Mouse (Mus musculus): ENCODE results near the gene Zfp811.
A peak's percentile ranks its signal among the peaks of the same experiment; 100 is the strongest.
"Not testable (repeated sequence)": the region's sequence is repeated elsewhere in the genome, so short reads cannot be mapped to it uniquely, and the experiment has no call there.

Zfp811 gene

GRCm38 (mm10) chr17:32809544-32810374, at the start of gene Zfp811:
Gene Zfp811, minus strand, starts transcription at chr17:32809931.
- peak; percentile 43 for DNase-seq

- not testable (repeated sequence) for DNase-seq
Observed at GRCm38 (mm10) chr17:32856713-32857112, 47.0 kb upstream of the Zfp811 start.

DNA sequence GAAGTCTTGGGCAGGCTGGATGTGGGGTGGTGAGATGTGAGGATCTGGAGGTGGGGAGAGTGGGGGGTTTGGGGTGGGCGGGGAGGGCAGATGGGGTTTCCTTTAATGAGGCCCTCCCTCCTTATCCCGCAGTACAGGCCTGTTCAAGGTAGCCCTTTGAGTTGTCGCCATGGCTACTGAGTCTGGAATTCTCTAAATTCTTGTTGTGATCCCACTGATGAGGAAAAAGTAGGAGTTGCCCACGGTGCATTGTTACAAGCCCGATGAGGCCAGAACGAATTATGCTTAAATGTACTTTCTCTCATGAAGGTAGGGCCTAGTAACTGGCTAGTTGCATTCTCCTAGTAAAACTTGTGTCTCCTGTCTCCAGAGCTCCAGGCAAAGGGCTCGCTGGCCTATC, 41.9 kb upstream of the Zfp811 start:
- no peak for DNase-seq

DNA sequence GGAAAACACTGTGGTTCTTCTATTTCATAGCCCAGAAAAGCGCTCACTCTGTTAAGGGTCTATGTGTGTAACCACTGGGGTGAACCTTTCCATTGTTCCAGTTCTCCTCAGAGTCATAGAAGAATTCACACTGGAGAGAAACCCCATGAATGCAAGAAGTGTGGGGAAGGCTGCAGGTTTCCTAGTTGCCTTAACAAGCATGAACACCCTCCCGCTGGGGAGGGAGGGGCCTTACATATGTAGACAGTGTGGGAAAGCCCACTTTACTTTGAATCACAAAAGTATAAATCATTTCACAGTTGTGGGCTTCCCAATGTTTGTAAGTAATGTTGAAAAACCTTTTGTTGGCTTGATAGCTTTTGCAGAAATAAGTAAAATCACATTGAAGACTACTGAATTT, 31.7 kb upstream of the Zfp811 start:
- DNase-seq: no peak

GRCm38 (mm10) chr17:32839083-32839802, 29.5 kb upstream of the Zfp811 start:
- DNase-seq: no peak

DNA sequence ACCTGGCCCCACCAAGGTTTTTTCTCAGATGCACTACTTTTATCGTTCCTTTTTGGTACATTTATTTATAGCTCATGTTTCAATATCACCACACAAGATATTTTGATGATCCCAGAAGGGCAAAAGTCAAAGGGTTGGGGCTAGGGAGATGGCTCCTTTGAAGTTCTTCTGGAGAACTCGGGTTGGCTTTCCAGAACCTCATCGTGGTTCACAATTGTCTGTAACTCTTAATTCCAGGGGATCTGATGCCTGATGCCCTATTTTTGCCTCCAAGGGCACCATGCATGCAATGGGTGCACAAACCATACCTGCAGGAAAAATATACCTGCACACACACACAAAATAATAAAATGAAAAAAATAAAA, 20.7 kb upstream of the Zfp811 start:
- DNase-seq: no peak

DNA sequence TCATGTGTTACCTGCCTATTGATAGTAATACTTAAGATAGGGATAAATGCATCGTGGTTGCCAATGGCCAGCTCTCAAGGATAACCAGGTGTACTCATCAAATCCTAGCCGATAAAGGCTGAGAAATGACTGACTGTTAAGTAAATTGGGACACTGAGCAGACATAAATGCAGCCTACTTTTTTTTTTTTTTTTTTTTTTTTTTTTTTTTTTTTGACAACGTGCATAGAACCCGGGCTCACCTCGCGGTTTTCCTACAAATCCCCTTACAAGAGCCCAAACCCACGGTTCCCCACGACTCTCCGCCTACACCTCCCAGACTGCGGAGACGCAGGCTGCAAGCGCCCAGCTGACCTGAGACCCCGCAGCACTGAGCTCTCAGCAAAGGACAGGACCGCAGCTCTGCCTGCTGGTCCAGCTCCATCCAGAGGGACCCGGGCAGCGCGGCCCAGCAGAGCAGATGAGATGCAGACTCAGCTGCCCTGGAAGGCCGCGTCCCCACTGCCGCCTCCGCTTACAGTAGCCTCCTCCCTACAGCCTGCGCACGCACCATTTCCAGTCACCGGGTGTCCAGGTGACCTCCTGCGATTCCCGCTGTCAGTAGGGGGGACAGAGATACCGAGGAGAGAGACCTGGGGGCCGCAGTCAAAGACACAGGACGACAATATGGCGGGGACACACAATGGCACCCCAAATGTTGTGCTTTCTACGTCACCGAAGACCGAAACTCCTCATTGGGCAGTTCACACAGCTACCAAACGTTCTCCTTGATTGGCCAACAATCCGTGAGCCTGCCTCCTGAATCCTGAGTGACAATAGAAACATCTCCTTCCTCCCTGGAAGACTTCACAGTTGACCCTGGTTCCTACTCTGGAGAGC, 20.0 kb upstream of the Zfp811 start, which contains the start of gene Zfp799:
Gene Zfp799 (minus strand): TSS at position 722 of the 878 bp plus-strand sequence.
- DNase-seq: peak; percentile 69

GRCm38 (mm10) chr17:32816074-32816784, 6.5 kb upstream of the Zfp811 start:
- no peak for DNase-seq

DNA sequence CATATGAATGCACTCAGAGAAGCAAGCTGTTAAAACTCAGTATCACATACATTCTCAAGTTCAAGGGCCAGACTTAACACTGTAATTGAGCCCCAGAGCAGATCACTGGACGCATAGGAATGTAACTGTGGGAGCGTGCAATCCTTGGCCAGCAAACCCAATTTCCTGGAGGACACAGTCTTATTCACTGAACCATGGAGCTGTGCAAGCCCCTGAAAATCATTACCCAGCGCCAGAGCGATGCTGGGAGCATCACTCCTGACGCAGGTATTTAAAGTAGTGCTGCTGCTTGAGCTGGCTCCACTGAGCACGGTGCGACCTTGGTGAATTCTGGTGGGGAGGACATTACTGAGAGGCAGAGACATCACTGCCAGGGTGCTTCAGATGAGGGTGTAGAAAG, 4.4 kb upstream of the Zfp811 start:
- DNase-seq: no peak

DNA sequence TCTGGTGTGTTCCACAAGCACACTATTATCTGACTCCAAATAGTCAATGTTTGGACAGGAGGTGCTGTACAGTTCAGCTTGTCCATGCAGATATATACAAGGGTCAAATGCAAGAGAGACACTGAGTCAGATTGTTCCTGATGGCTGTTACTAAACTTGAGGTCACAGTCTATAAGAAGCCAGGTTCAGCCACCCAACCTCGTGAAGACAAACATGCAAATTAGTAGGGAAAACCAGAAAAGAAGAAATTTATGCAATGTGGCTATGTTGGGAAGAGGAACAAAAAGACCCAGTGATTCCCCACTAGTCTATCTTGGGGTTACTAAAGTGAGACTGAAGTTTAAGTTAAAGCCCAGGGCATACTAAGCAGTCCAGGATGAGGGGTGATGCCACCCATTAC, 917 bp upstream of the Zfp811 start:
- DNase-seq: no peak

DNA sequence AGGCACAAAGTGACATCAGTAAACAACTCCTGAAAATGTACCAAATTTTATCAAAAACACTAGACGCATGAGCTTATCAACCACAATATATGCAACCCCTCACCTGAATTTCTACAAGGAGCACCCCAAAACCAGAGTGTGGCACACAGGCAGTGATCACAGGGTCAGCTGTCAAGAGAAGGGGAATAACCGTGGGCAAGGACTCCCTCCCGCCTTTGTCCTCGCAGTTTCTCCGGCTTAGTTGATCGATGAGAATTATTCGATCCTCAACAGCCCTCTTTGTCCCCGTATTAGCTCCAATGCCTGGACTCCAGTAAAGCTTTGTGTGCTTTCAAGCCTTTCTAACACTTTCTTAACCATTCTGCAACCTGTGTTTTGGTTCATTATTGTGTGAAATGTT, 810 bp downstream of the Zfp811 start:
- no peak for DNase-seq

- no peak for DNase-seq
Observed at GRCm38 (mm10) chr17:32789244-32789643, 20.5 kb downstream of the Zfp811 start.

DNA sequence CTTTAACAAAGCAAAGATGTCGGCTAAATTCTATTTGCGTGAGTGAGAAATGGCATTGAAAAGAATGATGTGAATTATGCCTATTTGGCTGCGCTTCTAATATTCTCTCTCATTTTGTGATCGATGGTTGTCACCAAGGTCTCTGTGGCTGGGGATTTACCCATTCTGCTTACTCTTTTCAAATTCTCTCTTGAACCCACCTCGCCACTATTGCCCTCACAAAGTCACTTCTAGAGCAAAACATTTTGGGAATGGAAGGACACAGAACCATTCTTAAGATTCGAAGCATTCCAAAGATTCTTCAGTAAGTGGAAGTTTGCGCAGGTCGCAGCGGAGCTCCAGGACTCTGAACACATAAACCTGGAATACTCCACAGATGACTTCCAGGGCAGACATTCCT, 21.2 kb downstream of the Zfp811 start:
- no peak for DNase-seq

DNA sequence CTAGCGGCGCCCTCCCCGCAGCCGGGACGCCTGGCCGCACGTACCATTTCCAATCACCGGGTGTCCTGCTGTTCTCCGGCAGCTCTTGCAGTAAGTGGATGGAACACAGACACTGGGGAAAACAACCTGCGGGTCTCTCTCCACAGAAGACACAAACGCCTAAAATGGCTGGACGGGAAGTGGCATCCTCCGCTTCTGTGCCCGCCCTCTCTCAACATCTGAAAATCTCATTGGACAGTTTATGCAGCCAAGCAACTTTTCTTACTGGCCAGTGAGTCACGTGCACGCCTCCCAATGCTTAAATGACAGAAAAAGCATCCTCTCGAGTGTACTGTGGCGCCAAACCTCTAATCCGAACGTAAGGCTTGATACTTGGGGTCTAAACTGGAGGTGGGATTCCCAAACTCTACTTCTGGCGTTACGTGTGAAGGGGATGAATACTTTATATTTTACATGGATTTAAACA, 21.6 kb downstream of the Zfp811 start, which contains the start of gene Zfp871:
Gene Zfp871 (minus strand): TSS at position 194 of the 466 bp plus-strand sequence.
- DNase-seq: peak; percentile 75

DNA sequence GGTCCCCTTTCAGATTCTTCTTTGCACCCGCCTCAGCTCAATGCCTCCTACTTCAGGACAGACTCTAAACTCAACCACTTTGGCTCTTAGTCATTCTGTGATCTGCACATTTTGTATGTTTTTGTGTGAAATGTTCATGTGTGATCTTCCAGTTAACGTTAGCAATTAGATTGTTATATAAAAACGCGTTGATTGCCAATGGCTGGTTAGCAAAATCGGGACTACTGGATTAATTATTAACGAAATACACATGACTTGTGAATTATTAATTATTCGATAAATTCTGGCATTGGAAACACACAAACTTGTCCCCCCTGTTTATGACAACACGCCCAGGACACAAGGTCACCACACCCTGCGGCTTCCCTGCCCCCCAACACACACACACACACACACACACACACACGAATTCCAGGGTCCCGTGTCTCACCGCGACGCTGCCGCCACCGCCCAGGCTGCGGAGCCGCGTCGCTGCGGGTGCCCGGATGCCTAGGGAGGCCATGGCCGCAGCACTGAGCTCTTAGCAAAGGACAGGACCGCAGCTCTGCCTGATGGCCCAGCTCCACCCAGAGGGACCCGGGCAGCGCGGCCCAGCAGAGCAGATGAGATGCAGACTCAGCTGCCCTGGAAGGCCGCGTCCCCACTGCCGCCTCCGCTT, 22.2 kb downstream of the Zfp811 start:
- peak; percentile 43 for DNase-seq

DNA sequence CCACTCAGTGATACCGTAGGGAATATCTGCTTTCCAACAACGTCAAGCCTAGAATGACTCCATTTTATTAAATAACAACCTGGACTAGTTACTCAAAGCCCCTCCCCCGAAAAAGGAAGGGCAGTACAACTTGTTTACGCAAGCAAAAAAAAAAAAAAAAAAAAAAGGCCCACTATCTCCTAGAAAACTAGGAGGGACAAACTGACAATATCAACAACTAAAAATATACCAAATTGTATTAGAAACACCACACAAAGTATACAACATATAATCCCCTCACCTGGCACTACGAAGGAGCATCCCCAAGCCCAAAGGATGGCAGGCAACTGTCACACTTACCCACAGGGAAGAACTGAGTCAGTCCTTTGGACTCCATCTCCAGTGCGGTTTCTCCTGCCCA, 22.8 kb downstream of the Zfp811 start:
- DNase-seq: no peak

DNA sequence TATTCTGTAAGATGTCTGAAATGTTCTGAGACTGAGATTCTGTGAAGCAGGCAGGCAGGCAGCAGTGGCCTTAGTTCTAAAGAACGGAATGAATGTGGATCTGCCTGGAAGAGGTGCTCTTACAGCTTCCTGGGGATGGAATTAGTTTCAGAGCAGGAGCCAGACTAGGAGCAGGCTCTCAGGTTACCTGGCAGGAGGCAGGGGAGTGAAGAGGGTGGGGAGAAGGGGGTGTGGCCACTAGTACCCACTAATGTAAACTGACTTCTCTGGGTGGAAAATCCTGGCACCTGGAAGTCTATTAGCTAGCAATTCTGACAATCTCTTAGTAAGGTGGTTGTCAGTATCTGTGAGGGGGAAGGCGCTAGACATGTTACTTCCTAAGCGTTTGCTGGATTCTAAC, 24.1 kb downstream of the Zfp811 start:
- DNase-seq: no peak

DNA sequence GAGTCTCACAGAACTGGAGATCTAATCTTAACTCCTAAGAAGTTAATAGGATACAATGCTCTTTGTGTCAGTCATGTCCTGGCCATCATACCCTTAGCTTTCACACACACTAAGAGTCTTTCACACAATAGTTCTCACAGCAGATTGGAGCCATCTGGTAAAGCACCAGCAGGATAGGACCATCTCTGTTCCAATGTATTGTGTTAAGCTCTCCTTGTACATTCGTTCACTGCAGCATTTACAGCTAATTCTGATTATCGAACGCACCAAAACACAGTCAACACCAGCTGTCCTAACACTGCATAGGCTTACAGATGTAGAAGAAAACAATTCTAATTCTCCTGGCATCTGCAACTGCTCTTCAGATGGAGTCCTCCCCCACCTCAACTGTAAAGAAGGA, 32.2 kb downstream of the Zfp811 start:
- no peak for DNase-seq

DNA sequence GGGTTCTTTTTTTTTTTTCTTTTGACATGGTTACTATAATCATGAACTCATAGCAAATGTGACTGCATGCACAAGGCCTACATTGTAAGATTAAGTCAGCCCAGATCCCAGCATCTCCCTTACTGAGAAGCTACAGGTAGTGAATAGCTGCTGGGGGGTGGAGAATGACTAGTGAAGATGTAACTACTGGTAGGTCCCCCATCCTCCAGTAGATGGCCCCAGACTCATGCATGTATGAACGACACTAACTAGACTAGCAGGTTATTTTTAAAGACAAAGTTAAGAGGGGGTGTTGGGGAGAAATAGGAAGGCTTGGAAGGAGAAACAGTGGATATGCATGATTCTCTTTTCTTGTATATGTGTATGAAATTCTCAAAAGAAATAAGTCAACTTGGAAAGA, 38.5 kb downstream of the Zfp811 start:
- DNase-seq: no peak

- no peak for DNase-seq
Observed at GRCm38 (mm10) chr17:32766422-32766821, 43.3 kb downstream of the Zfp811 start.

- DNase-seq: no peak
Observed at GRCm38 (mm10) chr17:32757331-32757730, 52.4 kb downstream of the Zfp811 start.

GRCm38 (mm10) chr17:32753634-32754033, 56.1 kb downstream of the Zfp811 start:
- DNase-seq: peak; percentile 18
